Mouse (Mus musculus) heart, embryonic 10.5 days (tissue): Measurements from ENCODE around the gene Map7d1. TPM values are rescaled to one million over a fixed set of nuclear protein-coding genes. Genes with fewer than 3 reads are reported as not detected.

ENCODE experiments used
- DNase-seq: peaks from one replicate; pipeline ENCODE4 v3.0.0-alpha.2; 2017; ENCODE audit warnings: low spot score
- H3K27ac ChIP-seq: fragments of 300-500 bp; sonication (generic); 2 replicates; pipeline ENCODE4 v1.5.1; 2016; ENCODE audit warnings: mild to moderate bottlenecking
- H3K27me3 ChIP-seq: fragments of 300-500 bp; sonication (generic); 2 replicates; pipeline ENCODE4 v1.6.1; 2016; ENCODE audit warnings: mild to moderate bottlenecking; ENCODE audit not compliant: poor library complexity, insufficient read depth, severe bottlenecking
- H3K36me3 ChIP-seq: fragments of 300-500 bp; sonication (generic); 2 replicates; pipeline ENCODE4 v1.6.1; 2016; ENCODE audit warnings: mild to moderate bottlenecking, moderate library complexity
- H3K4me1 ChIP-seq: fragments of 300-500 bp; sonication (generic); 2 replicates; pipeline ENCODE4 v1.6.1; 2016; ENCODE audit warnings: mild to moderate bottlenecking
- H3K4me3 ChIP-seq: fragments of 300-500 bp; sonication (generic); 2 replicates; pipeline ENCODE4 v1.5.1; 2016; ENCODE audit warnings: mild to moderate bottlenecking, moderate library complexity
- H3K9me3 ChIP-seq: fragments of 300-500 bp; sonication (generic); 2 replicates; pipeline ENCODE4 v1.6.1; 2016; ENCODE audit warnings: mild to moderate bottlenecking, moderate library complexity
- WGBS: fragments of 180-500 bp; shearing (Covaris S2); methylation state at CpG from one replicate; pipeline ENCODE4 v1.1.7; 2016; 5-methylcytosine and 5-hydroxymethylcytosine counted together
- polyA plus RNA-seq: library from polyadenylated mRNA; unstranded; fragments of >200 nt; fragmentation: Nextera tagmentation; extraction: Ambion mirVana; gene quantifications from 2 replicates; pipeline ENCODE4 v1.2.1, GENCODE M21; 2016

Map7d1 gene
- polyA plus RNA-seq, 1 experiment from 2014 or later: 74.8 TPM

GRCm38 (mm10) chr4:126286492-126286891 lies 30.3 kb upstream of the Map7d1 start, which contains the start of gene Col8a2:
Gene Col8a2, plus strand, starts transcription at chr4:126286793.
- peak within 1 kb of the TSS; percentile 60; the same call in 1 of the 2 replicates for H3K27ac ChIP-seq
- 2% methylated on average over 42 of the region's 42 CpGs for WGBS
- H3K4me1 ChIP-seq: peaks cover 31% of the 10 kb centered on the region
- no peak for DNase-seq
- peaks cover 94% of the 10 kb centered on the region for H3K27me3 ChIP-seq
- H3K36me3 ChIP-seq: no peaks in the 10 kb centered on the region
- H3K9me3 ChIP-seq: peaks cover 4% of the 10 kb centered on the region; the same call in 1 of the 2 replicates
- peak within 1 kb of the TSS; percentile 59 for H3K4me3 ChIP-seq

GRCm38 (mm10) chr4:126283582-126283981 lies 27.4 kb upstream of the Map7d1 start:
- DNase-seq: no peak
- peaks cover 4% of the 10 kb centered on the region; the same call in 1 of the 2 replicates for H3K9me3 ChIP-seq
- WGBS: 74% methylated on average over 8 of the region's 8 CpGs
- H3K4me3 ChIP-seq: no peak overlapping the region
- H3K36me3 ChIP-seq: no peaks in the 10 kb centered on the region
- peaks cover 77% of the 10 kb centered on the region for H3K27me3 ChIP-seq
- H3K27ac ChIP-seq: no peak overlapping the region
- peaks cover 26% of the 10 kb centered on the region for H3K4me1 ChIP-seq

- no peaks in the 10 kb centered on the region for H3K36me3 ChIP-seq
- no peak for DNase-seq
- H3K9me3 ChIP-seq: peaks cover 4% of the 10 kb centered on the region; the same call in 1 of the 2 replicates
- peaks cover 21% of the 10 kb centered on the region for H3K4me1 ChIP-seq
- WGBS: 61% methylated on average over 9 of the region's 9 CpGs
- H3K27ac ChIP-seq: no peak overlapping the region
- H3K27me3 ChIP-seq: peaks cover 64% of the 10 kb centered on the region
- no peak overlapping the region for H3K4me3 ChIP-seq
Observed at GRCm38 (mm10) chr4:126281706-126282105, 25.6 kb upstream of the Map7d1 start.

GRCm38 (mm10) chr4:126278961-126279360 lies 22.8 kb upstream of the Map7d1 start:
- Histone ChIP-seq H3K36me3 (peaks cover 20% of the 10 kb centered on the region), H3K4me1 (peaks cover 16% of the 10 kb centered on the region), H3K9me3 (no peaks in the 10 kb centered on the region), H3K4me3 (no peak overlapping the region), H3K27me3 (peaks cover 37% of the 10 kb centered on the region), H3K27ac (no peak overlapping the region)
- 55% methylated on average over 9 of the region's 9 CpGs for WGBS
- no peak for DNase-seq

GRCm38 (mm10) chr4:126278565-126278915 lies 22.4 kb upstream of the Map7d1 start:
- no peak for DNase-seq
- Histone ChIP-seq H3K9me3 (no peaks in the 10 kb centered on the region), H3K27me3 (peaks cover 33% of the 10 kb centered on the region), H3K4me1 (peaks cover 16% of the 10 kb centered on the region), H3K4me3 (peak overlapping the region; percentile 38), H3K36me3 (peaks cover 24% of the 10 kb centered on the region), H3K27ac (no peak overlapping the region)
- 23% methylated on average over 9 of the region's 9 CpGs for WGBS

- Histone ChIP-seq H3K4me1 (peaks cover 16% of the 10 kb centered on the region), H3K4me3 (peak overlapping the region; percentile 38), H3K36me3 (peaks cover 29% of the 10 kb centered on the region), H3K9me3 (no peaks in the 10 kb centered on the region), H3K27ac (no peak overlapping the region), H3K27me3 (peaks cover 28% of the 10 kb centered on the region)
- no peak for DNase-seq
- WGBS: 6% methylated on average over 13 of the region's 13 CpGs
Observed at GRCm38 (mm10) chr4:126277906-126278564, 21.9 kb upstream of the Map7d1 start.

- no peak overlapping the region for H3K4me3 ChIP-seq
- H3K9me3 ChIP-seq: no peaks in the 10 kb centered on the region
- WGBS: 90% methylated on average over 13 of the region's 13 CpGs
- H3K27ac ChIP-seq: no peak overlapping the region
- H3K36me3 ChIP-seq: peaks cover 40% of the 10 kb centered on the region
- H3K27me3 ChIP-seq: peaks cover 10% of the 10 kb centered on the region
- H3K4me1 ChIP-seq: peaks cover 12% of the 10 kb centered on the region
- DNase-seq: no peak
Observed at GRCm38 (mm10) chr4:126275681-126276131, 19.6 kb upstream of the Map7d1 start.

- 90% methylated on average over 4 of the region's 4 CpGs for WGBS
- Histone ChIP-seq H3K36me3 (peaks cover 40% of the 10 kb centered on the region), H3K4me3 (no peak overlapping the region), H3K9me3 (no peaks in the 10 kb centered on the region), H3K27ac (no peak overlapping the region), H3K4me1 (peaks cover 12% of the 10 kb centered on the region), H3K27me3 (peaks cover 10% of the 10 kb centered on the region)
- no peak for DNase-seq
Observed at GRCm38 (mm10) chr4:126275081-126275480, 18.9 kb upstream of the Map7d1 start.

GRCm38 (mm10) chr4:126273753-126274152 lies 17.6 kb upstream of the Map7d1 start:
- H3K27ac ChIP-seq: no peak overlapping the region
- H3K4me1 ChIP-seq: peaks cover 9% of the 10 kb centered on the region
- H3K4me3 ChIP-seq: no peak overlapping the region
- peaks cover 7% of the 10 kb centered on the region for H3K27me3 ChIP-seq
- H3K36me3 ChIP-seq: peaks cover 40% of the 10 kb centered on the region
- no peaks in the 10 kb centered on the region for H3K9me3 ChIP-seq
- no peak for DNase-seq
- 75% methylated on average over 13 of the region's 13 CpGs for WGBS

- no peak for DNase-seq
- Histone ChIP-seq H3K36me3 (peaks cover 23% of the 10 kb centered on the region), H3K4me3 (no peak overlapping the region), H3K4me1 (no peaks in the 10 kb centered on the region), H3K27ac (no peak overlapping the region), H3K9me3 (no peaks in the 10 kb centered on the region), H3K27me3 (no peaks in the 10 kb centered on the region)
- 75% methylated on average over 3 of the region's 3 CpGs for WGBS
Observed at GRCm38 (mm10) chr4:126269292-126269691, 13.1 kb upstream of the Map7d1 start.

GRCm38 (mm10) chr4:126262119-126262807 lies 6.1 kb upstream of the Map7d1 start, which contains the start of gene Trappc3:
Gene Trappc3, plus strand, starts transcription at chr4:126262325.
- Histone ChIP-seq H3K36me3 (no peaks in the 10 kb centered on the region), H3K27ac (peak within 1 kb of the TSS; percentile 90), H3K4me1 (peaks cover 57% of the 10 kb centered on the region), H3K4me3 (peak within 1 kb of the TSS; percentile 86), H3K27me3 (no peaks in the 10 kb centered on the region), H3K9me3 (no peaks in the 10 kb centered on the region)
- under 1% methylated on average over 46 of the region's 46 CpGs for WGBS
- DNase-seq: peak; percentile 99

- H3K27ac ChIP-seq: peak overlapping the region; percentile 90
- H3K27me3 ChIP-seq: no peaks in the 10 kb centered on the region
- 51% methylated on average over 7 of the region's 7 CpGs for WGBS
- no peaks in the 10 kb centered on the region for H3K36me3 ChIP-seq
- no peaks in the 10 kb centered on the region for H3K9me3 ChIP-seq
- no peak for DNase-seq
- peaks cover 63% of the 10 kb centered on the region for H3K4me1 ChIP-seq
- peak overlapping the region; percentile 86; the same call in 1 of the 2 replicates for H3K4me3 ChIP-seq
Observed at GRCm38 (mm10) chr4:126261675-126262074, 5.5 kb upstream of the Map7d1 start.

- DNase-seq: no peak
- 55% methylated on average over 6 of the region's 6 CpGs for WGBS
- Histone ChIP-seq H3K27ac (peak overlapping the region; percentile 90), H3K27me3 (no peaks in the 10 kb centered on the region), H3K36me3 (no peaks in the 10 kb centered on the region), H3K4me1 (peaks cover 64% of the 10 kb centered on the region), H3K9me3 (no peaks in the 10 kb centered on the region), H3K4me3 (peak overlapping the region; percentile 37; the same call in 1 of the 2 replicates)
Observed at GRCm38 (mm10) chr4:126261266-126261665, 5.1 kb upstream of the Map7d1 start.
